Mouse (Mus musculus): Measurements from ENCODE around the gene Ushbp1. TPM values are rescaled to one million over a fixed set of nuclear protein-coding genes. Genes with fewer than 3 reads are reported as not detected.
A peak's percentile ranks its signal among the peaks of the same experiment; 100 is the strongest.
"Not testable (repeated sequence)": the region's sequence is repeated elsewhere in the genome, so short reads cannot be mapped to it uniquely, and the experiment has no call there.

Ushbp1 gene
- not detected in 2 replicates for total RNA-seq (2014; fragmentation: Nextera tagmentation)
- total RNA-seq (2017): 0.06 and 0.11 TPM in 2 replicates
- 0.08 and 0.09 TPM in 2 replicates for polyA plus RNA-seq (2012)

- Histone ChIP-seq H3K27me3 (ENCODE audit: insufficient read depth, low read length) (peaks cover 4% of the 10 kb centered on the region), H3K9me3 (replicated peaks) (no peaks in the 10 kb centered on the region), H3K4me3 (ENCODE audit: low read depth, low read length) (peak within 1 kb of the TSS; percentile 78), H3K4me1 (ENCODE audit: insufficient read depth, low read depth, low read length) (peaks cover 56% of the 10 kb centered on the region), H3K36me3 (replicated peaks) (peaks cover 26% of the 10 kb centered on the region)
- ATAC-seq (ENCODE audit: extremely low read depth, insufficient number of reproducible peaks, low FRiP score, poor library complexity, severe bottlenecking): no peak
- no peak for DNase-seq (ENCODE audit: low spot score)
- TF ChIP-seq TAL1 (conservative IDR thresholded peaks at IDR 0.05; ENCODE audit: low read depth, low read length) (no peak), CTCF (IDR thresholded peaks at IDR 0.05; ENCODE audit: low read depth, low read length) (no peak)
Observed at GRCm38 (mm10) chr8:71395629-71396028, at the start of gene Ushbp1. Gene Ushbp1 (minus strand): TSS chr8:71395802.

DNA sequence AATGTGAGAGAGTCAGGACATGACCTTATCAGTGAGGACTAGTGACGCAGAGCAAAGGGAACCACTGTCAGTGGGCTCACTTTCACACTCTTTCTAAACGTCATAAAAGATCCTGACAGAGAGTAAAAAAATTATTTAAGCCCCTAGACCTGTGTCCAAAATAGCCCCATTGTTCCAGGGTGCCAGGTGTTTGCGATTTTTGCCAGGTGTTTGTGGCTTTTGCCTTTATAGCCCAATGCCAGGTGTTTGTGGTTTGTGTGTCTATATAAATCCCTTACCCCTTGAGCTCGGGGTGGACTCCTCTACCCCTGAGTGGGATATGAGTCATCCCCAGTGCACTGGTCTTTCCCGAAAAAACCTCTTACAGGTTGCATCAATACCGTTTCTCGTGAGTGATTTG is 49.5 kb upstream of the Ushbp1 start:
- no peaks in the 10 kb centered on the region for H3K4me1 ChIP-seq (ENCODE audit: insufficient read depth, low read depth, low read length)
- no peak overlapping the region for H3K4me3 ChIP-seq (ENCODE audit: low read depth, low read length)
- peaks cover 25% of the 10 kb centered on the region for H3K27me3 ChIP-seq (ENCODE audit: insufficient read depth, low read length)
- no peak for ATAC-seq (ENCODE audit: extremely low read depth, insufficient number of reproducible peaks, low FRiP score, poor library complexity, severe bottlenecking)
- DNase-seq (ENCODE audit: low spot score): no peak
- no peaks in the 10 kb centered on the region for H3K9me3 ChIP-seq (replicated peaks)
- TF ChIP-seq GATA2 (IDR thresholded peaks at IDR 0.05; ENCODE audit: borderline replicate concordance, low read depth, low read length): no peak
- TF ChIP-seq TAL1 (conservative IDR thresholded peaks at IDR 0.05; ENCODE audit: low read depth, low read length): no peak
- no peak for TF ChIP-seq GATA1 (IDR thresholded peaks at IDR 0.05; ENCODE audit: borderline replicate concordance, low read length)
- no peak for TF ChIP-seq POLR2AphosphoS5 (IDR thresholded peaks at IDR 0.05; ENCODE audit: insufficient replicate concordance, low read depth, low read length)
- TF ChIP-seq CTCF (IDR thresholded peaks at IDR 0.05; ENCODE audit: low read depth, low read length): no peak
- no peaks in the 10 kb centered on the region for H3K36me3 ChIP-seq (replicated peaks)

GRCm38 (mm10) chr8:71441404-71441803 is 45.8 kb upstream of the Ushbp1 start:
- no peak for TF ChIP-seq GATA2 (IDR thresholded peaks at IDR 0.05; ENCODE audit: borderline replicate concordance, low read depth, low read length)
- TF ChIP-seq CTCF (IDR thresholded peaks at IDR 0.05; ENCODE audit: low read depth, low read length): no peak
- TF ChIP-seq TAL1 (conservative IDR thresholded peaks at IDR 0.05; ENCODE audit: low read depth, low read length): no peak
- TF ChIP-seq POLR2AphosphoS5 (IDR thresholded peaks at IDR 0.05; ENCODE audit: insufficient replicate concordance, low read depth, low read length): no peak
- no peak for TF ChIP-seq GATA1 (IDR thresholded peaks at IDR 0.05; ENCODE audit: borderline replicate concordance, low read length)
- ATAC-seq (ENCODE audit: extremely low read depth, insufficient number of reproducible peaks, low FRiP score, poor library complexity, severe bottlenecking) (no peak), DNase-seq (ENCODE audit: low spot score) (no peak)

DNA sequence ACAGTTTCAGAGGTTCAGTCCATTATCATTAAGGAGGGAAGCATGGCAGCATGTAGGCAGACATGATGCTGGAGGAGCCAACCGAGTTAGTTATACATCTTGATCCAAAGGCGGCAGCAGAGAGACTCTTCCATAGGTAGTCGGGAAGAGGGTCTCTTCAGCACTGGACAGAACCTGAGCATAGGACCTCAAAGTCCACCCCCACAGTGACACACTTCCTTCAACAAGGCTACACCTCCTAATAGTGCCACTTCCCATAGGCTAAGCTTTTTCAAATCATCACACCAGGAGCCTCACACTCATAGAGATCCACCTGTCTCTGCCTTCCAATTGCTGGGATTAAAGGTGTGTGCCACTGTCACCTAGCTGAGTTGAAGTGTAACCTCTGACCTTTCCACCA is 41.4 kb upstream of the Ushbp1 start:
- Histone ChIP-seq H3K36me3 (replicated peaks) (no peaks in the 10 kb centered on the region), H3K4me1 (ENCODE audit: insufficient read depth, low read depth, low read length) (no peaks in the 10 kb centered on the region), H3K27me3 (ENCODE audit: insufficient read depth, low read length) (peaks cover 2% of the 10 kb centered on the region; the same call in 1 of the 2 replicates), H3K4me3 (ENCODE audit: low read depth, low read length) (no peak overlapping the region), H3K9me3 (replicated peaks) (peaks cover 2% of the 10 kb centered on the region)
- no peak for DNase-seq (ENCODE audit: low spot score)
- TF ChIP-seq GATA1 (IDR thresholded peaks at IDR 0.05; ENCODE audit: borderline replicate concordance, low read length) (no peak), CTCF (IDR thresholded peaks at IDR 0.05; ENCODE audit: low read depth, low read length) (no peak), GATA2 (IDR thresholded peaks at IDR 0.05; ENCODE audit: borderline replicate concordance, low read depth, low read length) (no peak)
- ATAC-seq (ENCODE audit: extremely low read depth, insufficient number of reproducible peaks, low FRiP score, poor library complexity, severe bottlenecking): no peak

More at GRCm38 (mm10) chr8:71441404-71441803, 45.8 kb upstream of the Ushbp1 start:
- no peaks in the 10 kb centered on the region for H3K4me1 ChIP-seq (ENCODE audit: insufficient read depth, low read depth, low read length)
- H3K9me3 ChIP-seq (replicated peaks): no peaks in the 10 kb centered on the region
- no peak overlapping the region for H3K4me3 ChIP-seq (ENCODE audit: low read depth, low read length)
- H3K27me3 ChIP-seq (ENCODE audit: insufficient read depth, low read length): peaks cover 19% of the 10 kb centered on the region
- H3K36me3 ChIP-seq (replicated peaks): no peaks in the 10 kb centered on the region

- H3K4me3 ChIP-seq (ENCODE audit: low read depth, low read length); H3K9me3 ChIP-seq (replicated peaks); H3K4me1 ChIP-seq (ENCODE audit: insufficient read depth, low read depth, low read length); ATAC-seq (ENCODE audit: extremely low read depth, insufficient number of reproducible peaks, low FRiP score, poor library complexity, severe bottlenecking); H3K36me3 ChIP-seq (replicated peaks); DNase-seq (ENCODE audit: low spot score); H3K27me3 ChIP-seq (ENCODE audit: insufficient read depth, low read length): not testable (repeated sequence)
Observed at GRCm38 (mm10) chr8:71432935-71433334, 37.3 kb upstream of the Ushbp1 start.

GRCm38 (mm10) chr8:71422121-71422520 is 26.5 kb upstream of the Ushbp1 start:
- TF ChIP-seq TAL1 (conservative IDR thresholded peaks at IDR 0.05; ENCODE audit: low read depth, low read length) (no peak), POLR2AphosphoS5 (IDR thresholded peaks at IDR 0.05; ENCODE audit: insufficient replicate concordance, low read depth, low read length) (no peak), CTCF (IDR thresholded peaks at IDR 0.05; ENCODE audit: low read depth, low read length) (no peak), GATA1 (IDR thresholded peaks at IDR 0.05; ENCODE audit: borderline replicate concordance, low read length) (no peak), GATA2 (IDR thresholded peaks at IDR 0.05; ENCODE audit: borderline replicate concordance, low read depth, low read length) (no peak)
- Histone ChIP-seq H3K4me1 (ENCODE audit: insufficient read depth, low read depth, low read length) (no peaks in the 10 kb centered on the region), H3K36me3 (replicated peaks) (no peaks in the 10 kb centered on the region), H3K9me3 (replicated peaks) (peaks cover 3% of the 10 kb centered on the region), H3K4me3 (ENCODE audit: low read depth, low read length) (no peak overlapping the region), H3K27me3 (ENCODE audit: insufficient read depth, low read length) (peaks cover 12% of the 10 kb centered on the region)
- no peak for ATAC-seq (ENCODE audit: extremely low read depth, insufficient number of reproducible peaks, low FRiP score, poor library complexity, severe bottlenecking)
- DNase-seq (ENCODE audit: low spot score): no peak

All from G1E (cell line).